Mouse (Mus musculus): ENCODE measurements around the gene Atxn3.
A peak's percentile ranks its signal among the peaks of the same experiment; 100 is the strongest.
"Not testable (repeated sequence)": the region's sequence is repeated elsewhere in the genome, so short reads cannot be mapped to it uniquely, and the experiment has no call there.

Gene Atxn3

DNA sequence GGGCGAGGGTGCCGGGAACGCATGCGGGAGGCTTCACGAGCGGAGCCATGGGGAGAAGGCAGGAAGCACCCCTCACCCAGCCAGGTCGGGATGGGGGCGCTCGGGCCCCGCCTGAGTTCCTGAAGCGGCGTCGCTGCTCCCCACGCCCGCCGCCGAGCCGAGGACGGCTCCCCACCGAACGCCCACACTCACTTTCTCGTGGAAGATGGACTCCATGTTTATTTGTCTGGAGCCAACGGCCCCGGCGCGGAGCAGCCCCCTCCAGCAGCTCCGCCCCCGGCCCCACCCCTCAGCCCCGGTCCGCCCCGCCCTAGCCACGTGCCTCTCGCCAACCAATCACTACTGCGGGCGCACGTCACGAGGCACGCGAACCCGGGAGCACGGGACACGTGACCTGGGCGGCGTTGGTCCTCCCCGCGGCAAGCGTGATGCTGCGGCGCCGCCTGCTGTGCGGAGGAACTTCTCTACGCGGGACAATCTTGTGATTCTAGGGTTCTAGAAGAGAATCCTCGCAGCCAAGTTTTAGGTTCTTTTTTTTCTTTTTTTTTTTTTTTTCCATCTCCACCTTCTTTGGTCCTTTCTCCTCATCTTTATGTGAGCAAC, at the start of gene Atxn3:
TSS of gene Atxn3 (minus strand) at position 305 of the 603 bp plus-strand sequence.
- DNase-seq = peak; percentile 98 to 99

DNA sequence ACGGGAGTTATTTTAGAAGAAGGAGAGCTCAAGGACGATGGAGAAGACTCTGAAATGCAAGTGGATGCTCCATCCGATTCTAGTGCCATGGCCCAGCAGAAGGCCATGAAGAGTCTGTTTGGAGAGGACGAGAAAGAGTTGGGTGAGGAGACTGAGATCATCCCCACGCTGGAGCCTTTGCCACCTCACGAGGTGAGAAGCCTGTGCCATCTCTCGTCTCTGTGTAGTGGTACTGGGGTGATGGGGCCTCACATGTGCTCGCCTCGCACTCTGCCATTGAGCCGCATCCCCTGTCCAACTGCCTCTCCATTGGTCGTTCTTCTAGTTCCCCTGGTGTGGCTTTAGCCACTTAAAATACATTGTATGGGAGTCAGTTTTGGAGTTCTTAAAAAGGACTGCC, 42.7 kb upstream of the Atxn3 start:
- no peak for DNase-seq

DNA sequence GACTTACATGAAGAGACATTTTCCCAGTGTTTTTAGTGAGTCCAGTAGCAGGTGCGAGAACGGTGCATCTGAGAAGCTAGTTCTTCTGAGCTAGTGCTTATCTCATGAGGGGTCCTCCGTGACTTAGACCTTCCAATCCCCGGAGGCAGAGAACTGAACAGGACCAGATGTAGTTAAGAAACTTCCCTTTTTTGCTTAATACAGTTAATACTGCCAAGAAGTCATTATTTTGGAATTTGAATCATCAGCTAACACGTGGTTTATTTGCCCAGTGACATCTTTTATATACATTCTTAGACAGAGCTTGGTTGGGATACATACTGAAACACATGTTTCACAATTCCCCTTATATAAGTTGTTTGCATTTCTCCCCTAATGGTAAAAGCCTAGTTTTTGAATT, 40.9 kb upstream of the Atxn3 start:
- DNase-seq = no peak

DNA sequence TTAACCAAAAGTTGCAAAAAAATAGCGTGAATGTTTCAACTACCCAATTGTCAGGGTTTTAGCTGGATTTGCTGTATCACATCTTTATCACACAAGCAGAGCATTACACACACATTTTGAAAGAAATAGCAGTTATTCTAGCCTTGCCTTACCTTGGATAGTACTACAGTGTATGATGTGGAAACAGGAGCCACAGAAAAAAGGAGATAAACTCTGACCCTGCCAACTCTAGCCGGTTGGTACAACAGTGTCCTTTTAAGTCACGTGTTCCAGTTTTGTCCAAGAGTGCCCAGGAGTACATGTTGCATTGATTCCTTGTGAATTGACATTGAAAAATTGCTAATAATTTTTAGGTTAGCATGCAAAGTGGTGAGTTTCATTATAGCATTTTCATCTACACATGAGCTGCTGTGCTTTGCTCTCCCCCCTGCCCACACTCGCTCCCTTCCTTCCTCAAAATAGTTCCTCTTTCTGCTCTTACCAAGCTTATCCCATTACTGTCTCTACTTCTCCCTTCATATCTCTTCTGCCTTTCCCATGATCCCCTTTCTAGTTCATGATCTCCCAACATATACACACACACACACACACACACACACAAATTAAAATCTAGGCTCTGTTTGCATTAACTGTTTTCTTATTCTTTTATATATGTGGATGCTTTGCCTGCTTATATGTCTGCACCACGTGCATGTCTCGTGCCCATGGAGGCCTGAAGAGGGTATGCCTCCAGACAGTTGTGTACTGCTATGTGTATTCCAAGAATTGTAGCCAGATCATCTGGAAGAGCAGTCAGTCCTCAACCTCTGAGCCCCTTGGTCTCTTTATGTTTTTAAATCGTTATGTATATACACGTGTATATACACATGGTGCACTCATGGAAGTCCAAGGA, 36.8 kb upstream of the Atxn3 start:
- no peak for DNase-seq

DNA sequence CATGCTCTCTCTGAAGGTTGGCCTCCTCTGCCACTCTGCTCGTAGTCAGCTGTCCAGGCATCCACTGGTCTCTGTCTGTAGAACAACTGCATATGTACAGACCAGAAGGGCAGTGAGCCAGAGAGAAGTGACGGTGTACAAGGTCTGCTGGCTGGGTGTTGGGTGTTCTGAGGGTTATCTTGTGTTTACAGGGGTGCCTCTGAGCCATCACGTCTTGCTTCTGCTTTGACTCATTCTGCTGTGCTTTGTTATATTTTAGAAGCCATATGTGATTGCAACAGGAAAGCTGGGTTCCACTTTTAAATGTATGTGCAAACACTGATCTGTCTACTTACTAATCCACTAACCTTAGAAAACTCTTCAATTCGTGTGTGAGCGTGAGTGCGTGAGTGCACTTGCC, 29.6 kb upstream of the Atxn3 start:
- no peak for DNase-seq

DNA sequence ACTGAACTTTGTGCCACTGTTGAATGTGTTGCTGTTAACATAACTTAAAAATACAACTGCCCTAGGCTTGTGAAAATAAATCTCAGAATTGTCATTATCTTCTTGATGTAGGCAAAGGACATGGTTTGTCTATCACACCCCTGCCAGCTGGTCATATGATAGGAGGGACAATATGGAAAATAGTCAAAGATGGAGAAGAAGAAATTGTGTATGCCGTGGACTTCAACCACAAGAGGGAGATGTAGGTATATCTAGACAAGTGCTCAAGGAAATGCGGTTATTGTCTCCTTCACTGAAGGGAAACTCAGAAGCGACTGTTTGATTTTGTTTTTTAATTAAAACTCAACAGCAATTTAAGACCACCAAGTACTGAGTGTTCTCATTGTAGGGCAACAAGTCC, 27.1 kb upstream of the Atxn3 start:
- no peak for DNase-seq

DNA sequence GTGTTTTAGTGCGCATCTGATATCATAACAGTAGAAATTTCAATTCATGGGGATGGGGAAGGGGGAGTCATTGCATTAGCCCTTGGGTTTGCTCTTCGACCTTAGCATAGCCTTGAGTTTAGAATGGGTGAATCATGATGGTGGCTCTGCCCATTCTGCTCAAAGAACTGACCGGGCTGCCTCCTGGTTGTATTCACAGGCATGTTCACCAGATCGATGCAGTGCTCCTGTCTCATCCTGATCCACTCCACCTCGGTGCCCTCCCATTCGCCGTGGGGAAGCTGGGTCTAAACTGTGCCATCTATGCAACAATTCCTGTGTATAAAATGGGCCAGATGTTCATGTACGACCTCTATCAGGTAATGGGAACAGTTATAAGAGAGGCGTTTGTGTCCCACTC, 24.9 kb upstream of the Atxn3 start:
- DNase-seq = no peak

DNA sequence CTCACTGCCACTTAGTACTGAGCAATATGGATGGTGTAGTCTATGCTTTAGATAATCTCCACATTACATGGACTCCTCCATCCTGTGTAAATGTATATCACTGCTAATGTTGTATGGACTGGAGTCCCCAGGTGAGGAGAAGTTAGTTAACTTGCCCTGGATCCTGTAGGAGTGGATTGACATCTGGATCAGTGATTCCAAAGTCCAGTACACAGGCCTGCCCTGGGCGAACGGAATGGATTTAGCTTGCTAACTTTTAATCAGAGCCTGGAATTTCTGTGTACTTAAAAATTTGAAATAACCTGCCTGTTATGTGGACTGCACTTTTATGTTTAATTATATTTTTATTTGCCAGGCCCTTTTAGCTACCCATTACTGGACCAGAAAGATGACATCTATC, 23.5 kb upstream of the Atxn3 start:
- peak; percentile 36 to 46 for DNase-seq

DNA sequence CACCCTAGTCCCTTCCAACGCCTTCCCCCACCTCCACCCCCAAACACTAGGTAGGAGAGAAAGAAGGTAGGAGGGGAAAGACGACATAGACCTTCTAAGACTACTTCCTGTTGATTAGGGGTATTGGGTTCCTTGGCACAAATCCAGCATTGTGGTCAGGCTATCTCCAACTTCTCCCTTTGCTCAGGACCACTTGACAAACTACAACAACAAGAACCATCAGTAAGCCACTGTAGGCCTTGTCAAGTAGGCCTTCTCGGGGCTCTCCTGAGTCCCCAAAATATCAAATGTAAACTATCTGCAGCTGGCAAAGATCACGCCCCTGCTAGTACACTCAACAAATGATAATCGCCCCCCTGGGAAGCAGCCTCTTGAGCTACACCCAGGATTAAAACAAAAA, 22.2 kb upstream of the Atxn3 start:
- no peak for DNase-seq

DNA sequence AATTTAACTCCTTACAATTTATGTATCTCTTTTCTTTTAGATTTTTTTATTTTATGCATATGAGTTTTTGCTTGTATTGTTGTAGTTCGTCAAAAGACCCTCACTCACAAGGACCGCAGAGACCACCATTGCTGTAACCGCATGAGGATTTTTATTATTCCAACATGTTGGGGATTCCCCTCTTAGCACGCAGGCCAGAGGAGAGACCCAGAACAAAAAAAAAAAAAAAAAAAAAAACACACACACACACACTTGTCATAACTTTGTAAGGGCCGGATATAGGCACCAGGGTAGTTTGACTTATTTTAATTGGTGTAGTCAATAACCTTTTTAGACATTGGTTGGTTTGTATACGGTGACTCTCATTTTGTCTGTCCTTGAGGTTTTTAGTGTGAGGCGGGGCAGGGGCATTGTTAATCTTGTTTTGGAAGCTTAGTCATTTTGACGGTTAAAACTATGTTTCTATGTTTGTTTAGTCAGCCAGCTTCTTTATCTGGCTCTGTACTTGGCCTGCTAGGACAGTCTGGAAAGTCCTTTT, 21.2 kb upstream of the Atxn3 start:
- no peak for DNase-seq

DNA sequence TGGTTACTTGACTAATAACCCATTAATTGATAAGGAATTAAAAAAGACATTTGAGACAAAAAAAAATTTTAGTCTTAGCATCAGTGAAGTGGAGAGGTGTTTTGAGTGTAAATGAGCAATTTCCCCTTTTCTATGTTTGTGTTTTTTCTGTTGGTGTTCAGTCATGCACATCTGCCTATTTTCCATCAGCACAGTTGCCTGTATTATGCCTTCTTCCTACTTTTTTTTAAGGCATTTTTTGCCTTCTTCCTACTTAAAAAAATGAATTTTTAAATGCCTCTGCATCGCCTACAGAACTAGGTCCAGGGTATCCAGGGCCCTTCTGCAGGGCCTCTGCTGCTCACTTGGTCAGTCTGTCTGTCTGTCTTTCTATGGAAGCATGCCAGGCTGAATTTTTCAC, 20.5 kb upstream of the Atxn3 start:
- DNase-seq = no peak

DNA sequence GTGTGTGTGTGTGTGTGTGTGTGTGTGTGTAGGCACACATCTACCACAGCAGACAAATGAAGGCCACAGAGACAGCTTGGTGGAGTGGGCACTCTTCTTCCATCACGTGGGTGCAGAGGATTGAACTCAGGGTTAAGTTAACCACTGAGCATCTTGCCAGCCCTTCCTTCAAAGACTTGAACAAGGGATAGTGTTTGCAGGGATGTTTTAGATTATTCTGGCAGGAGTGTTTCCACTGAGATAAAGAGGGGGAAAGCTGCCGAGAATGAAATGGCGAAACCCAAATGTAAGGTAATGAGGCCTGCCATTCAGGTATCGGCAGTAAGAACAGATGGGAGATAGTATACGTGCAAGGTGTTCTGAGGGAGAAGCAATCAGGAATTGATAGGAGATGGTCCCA, 20.1 kb upstream of the Atxn3 start:
- DNase-seq = no peak

DNA sequence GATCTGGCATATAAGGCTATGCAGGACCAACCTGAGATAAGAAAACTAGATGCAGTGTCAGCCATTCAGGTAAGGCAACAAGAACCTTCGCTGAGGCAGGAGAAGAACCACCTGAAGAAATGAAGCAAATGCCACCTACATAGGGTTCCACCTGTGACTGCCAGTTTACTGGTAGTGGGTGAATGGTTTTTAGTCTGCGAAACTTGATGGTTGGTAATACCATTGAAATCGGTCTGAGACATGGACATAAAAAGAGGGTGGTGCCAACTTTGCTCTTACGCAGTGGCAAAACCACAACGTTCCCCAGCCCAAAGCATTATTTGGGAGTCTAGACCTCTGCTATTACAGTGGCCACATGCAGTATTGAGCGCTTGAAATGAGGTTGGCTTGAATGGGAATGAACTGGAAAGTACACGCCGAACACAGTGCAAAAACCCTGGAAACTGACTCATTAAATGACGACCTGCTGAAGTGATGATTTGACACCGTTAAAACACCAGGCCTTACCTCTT, 19.4 kb upstream of the Atxn3 start:
- DNase-seq = no peak

DNA sequence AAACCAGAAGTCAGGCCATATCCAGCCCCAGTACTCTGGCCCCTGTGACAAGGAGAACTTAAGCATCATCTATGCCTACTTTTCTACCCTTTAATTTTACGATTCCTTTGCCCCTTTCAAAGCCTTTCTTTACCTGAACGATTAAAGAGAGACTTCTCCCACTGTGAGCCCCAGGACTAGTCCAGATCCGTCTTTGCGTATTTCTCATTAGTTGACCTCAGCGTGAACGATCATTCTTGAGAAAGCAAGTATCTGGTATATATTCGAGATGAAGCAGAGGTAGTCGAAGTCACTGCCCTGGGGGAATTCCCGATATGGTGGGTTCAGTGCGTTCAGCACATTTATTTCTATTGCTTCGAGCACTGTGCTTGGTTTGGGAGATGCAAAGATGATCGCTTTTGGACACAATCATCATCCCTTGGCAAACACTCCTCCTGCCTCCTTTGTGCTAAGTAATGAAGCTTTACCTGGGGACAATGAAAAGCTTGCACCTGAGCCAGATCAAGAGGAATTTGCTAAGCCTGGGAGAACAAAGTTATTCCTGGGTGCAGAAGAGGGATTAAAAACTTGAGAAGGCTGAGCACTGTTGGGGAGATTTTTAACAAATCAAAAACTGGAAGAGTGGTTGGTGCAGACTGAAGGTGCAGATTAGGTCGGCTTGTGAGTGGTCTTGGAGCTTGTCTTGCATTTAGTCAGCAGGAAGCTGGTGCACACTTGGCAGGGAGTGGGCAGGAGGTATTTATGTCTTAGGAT, 18.8 kb upstream of the Atxn3 start:
- DNase-seq = no peak

DNA sequence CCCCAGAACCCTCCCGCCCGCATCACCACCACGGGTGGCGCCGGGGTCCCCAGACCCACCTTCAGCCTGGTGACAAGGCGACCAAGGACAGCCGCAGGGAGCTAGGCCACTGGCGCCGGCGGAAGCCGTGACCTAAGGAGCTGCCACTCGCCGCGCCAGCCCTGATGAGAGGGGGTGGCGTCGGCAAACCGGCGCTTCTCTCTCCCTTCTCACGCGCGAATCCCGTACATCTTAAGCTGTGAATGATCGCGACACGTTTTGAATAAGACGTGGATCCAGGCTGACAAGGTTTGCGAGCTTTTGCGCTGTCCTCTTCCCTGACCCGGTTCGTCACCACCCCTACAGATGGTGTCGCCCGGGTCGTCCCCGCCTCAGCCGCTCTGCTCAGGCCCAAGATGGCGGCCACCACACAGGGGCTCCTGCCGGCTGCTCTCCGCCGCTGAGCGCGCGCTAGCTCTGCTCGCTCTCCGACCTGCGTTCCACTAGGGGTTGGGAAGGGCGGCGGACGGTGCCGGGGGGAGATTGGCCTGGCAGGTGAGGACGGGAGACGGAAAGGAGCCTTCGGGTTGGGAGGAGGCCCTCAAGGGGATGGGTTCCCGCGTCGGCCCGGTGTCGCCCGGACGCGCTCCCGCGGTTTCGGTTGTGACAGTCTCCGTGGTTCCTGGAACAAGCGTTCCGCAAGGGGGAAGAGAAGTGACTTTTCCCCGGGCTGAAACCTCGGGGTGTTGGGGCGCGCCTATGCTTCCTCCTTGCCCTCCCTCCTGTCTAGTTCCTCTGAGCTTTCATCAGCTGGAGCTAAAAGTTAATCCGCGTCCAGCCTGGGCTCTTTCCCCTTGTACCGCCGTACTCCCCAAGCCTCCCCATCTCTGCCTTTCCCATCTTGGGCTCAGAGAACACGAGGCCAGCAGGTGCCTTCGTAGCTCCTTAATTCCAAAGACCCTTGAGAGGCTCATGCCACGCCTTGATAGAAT, 17.8 kb upstream of the Atxn3 start, which contains the start of gene Cpsf2:
TSS of gene Cpsf2 (plus strand) at position 388 of the 971 bp plus-strand sequence.
- peak; percentile 75 to 87 for DNase-seq

DNA sequence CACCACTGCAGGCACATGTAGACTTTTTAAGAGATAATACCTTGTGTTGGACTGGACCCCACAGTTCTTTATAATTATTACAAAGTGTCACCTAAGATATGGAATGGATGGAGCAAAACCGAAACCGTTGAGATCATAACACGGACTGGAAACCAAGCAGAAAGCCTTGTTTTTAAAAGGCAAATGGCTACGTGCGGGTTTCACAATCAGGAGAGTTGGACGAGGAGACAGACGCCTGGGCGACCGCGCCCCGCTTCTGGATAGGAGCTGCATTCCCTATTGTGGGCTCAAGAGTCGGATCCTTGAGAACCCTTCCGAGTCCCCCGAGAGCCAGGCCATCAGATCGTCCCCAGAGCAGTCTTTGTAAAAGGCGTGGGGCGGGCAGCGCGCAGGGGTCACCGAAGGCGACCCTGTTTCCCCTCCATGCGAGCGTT, 17.1 kb upstream of the Atxn3 start:
- no peak for DNase-seq

DNA sequence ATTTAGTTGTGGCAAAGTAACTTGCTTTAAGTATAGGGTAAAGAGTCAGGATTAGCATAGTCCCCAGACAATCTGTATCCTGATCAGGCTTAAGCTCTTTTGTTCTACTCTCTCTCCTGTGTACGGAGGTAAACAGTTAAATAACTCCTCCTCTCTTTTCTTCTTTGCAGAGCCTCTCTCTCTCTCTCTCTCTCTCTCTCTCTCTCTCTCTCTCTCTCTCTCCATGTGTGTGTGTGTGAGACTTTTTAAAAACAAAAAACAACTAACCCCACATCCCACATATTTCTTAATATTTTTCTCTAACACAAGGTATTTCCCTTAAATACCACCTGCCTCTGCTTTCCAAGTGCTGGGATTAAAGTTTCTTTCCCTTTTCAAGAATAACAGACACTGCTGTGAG, 16.5 kb upstream of the Atxn3 start:
- DNase-seq = no peak

DNA sequence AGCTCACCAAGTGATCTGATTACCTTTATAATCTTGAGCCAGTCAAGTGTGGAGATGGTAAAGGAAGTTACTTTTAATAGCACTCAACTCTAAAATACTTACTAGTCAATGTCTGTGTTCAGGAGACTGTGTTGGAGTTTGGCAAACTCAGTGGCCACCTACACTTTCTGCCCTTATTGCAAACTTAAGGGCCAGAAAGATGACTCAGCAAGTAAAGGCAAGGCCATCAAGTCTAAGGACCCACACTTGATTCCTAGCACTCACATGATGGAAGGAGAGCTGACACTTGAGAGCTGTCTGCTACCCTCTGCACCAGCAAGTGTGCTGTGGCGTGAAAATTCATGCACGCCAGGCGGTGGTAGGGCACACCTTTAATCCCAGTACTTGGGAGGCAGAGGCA, 14.2 kb upstream of the Atxn3 start:
- no peak for DNase-seq

DNA sequence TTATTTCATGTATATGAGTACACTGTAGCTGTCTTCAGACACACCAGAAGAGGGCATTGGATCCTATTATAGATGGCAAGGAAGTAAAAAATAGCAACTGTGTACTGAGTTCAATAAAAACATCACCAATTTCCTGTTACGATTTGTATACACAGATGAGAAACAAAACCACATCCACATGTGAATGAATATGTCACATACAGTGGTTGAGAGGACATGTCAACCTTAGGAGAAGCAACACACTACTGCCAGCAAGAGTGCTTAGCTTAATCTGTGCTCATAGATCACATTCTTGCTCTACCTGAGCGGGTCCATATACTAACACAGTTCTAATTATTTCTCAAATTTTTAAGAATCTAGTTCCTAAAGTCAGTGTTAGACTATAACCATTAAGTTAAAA, 13.3 kb upstream of the Atxn3 start:
- no peak for DNase-seq

DNA sequence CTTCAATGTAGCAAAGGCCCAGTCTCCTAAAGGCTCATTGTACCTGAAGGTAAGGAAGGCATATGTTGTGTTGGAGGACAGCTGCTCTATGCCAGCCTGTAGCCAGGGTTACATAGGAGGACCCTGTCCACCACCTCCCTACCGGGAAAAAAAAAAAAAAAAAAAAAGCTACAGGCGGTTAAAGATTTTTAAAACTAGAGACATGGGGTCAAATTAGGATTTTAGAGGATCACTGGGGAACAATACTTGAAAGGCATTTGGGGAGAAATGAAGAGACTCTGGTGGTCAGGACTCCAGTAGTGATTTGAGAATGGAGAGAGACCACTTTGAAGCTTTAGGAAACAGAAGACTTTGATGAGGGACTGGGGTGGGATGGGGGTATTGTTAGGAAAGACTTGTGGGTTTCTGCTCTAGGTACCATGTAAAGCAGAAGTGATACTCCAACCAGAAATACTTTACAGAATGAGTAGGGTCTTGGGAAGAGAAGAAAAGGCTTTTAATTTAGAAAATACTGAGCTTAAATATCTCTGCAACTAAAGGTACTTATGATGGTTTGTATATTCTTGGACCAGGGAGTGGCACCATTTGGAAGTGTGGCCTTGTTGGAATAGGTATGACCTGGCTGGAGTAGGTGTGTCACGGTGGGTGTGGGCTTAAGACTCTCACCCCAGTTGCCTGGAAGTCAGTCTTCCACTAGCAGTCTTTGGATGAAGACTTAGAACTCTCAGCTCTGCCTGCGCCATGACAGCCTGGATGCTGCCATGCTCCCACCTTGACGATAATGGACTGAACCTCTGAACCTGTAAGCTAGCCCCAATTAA, 1.1 kb upstream of the Atxn3 start:
- DNase-seq = not testable (repeated sequence)

DNA sequence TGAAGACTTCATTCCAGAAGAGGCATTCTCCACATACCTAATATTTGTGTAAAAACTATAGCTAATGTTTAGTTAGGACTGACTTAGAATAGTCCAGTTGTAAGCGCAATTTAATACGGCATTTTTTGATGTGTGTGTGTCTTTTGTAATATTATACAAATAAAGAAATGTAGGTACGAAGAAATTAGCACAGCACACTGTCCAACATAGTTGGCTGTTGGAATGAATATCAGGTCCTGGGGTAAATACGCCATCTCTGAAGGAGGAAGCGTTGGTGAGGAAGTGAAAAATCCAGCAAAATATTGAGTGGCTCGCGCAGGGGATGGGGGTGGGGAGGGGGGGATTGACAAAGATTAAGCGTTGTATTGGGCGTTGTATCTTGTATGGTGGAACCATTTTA, 510 bp upstream of the Atxn3 start:
- DNase-seq = no peak
